Mouse (Mus musculus) c-Kit-positive CD71-positive TER-119-negative erythroid progenitor cells, embryonic 14.5 days (primary cell): ENCODE data around the gene Pcbd1.
A peak's percentile ranks its signal among the peaks of the same experiment; 100 is the strongest.
"Not testable (repeated sequence)": the region's sequence is repeated elsewhere in the genome, so short reads cannot be mapped to it uniquely, and the experiment has no call there.

Experiments used
- DNase-seq: peaks from one replicate; pipeline ENCODE4 v3.0.0-alpha.2; 2013; ENCODE audit warnings: low read depth

Gene Pcbd1

DNA sequence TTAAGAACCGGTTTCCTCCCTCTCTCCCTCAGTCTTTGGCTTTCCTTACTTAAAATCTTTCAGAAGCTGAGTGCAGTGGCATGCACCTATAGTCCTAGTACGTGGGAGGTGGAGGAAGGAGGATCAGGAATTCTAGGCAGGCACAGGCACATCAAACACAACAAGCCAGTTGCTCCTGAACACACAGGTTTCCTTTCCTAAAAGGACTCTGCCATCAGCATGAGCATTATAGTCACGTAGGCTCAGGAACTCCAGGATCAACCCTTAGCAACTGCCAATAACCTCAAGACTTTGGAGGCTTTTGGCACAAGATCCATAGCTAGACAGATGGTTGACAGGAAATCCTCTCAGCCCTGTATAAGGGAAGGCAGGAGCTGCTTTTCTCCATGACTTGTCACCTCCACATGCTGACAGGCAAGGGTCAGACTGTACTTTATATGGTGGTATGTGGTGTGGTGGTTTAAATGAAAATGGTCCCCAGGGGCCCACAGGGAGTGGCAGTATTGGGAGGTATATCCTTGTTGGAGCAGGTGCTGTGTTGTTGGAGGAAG is 14.5 kb downstream of the Pcbd1 start:
- no peak for DNase-seq

DNA sequence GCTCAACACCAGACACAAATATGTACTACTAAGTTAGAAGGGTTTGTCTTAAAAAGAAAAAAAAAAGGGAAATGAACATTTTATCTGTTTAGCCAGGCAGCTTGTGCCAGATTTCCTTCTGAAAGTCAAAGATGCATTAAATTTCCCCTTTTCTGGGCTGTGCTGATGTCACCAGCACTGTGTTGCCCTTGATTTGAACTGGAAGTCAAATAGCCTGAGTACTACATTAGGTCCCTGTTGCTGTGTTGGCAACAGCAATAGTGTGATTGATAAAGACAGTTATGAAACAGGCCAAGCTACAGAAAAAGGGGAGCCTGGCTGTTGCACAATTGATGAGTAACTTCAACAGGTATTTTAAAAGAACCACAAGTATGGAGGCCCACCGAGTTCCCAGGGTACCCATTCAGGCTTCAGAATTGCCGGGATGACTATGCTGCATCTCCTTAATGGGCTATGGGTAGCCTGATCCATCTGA is 25.2 kb downstream of the Pcbd1 start:
- DNase-seq: no peak

GRCm38 (mm10) chr10:61121732-61122131 is 32.6 kb downstream of the Pcbd1 start:
- not testable (repeated sequence) for DNase-seq

GRCm38 (mm10) chr10:61123276-61123913 is 34.3 kb downstream of the Pcbd1 start:
- peak; percentile 54 for DNase-seq

DNA sequence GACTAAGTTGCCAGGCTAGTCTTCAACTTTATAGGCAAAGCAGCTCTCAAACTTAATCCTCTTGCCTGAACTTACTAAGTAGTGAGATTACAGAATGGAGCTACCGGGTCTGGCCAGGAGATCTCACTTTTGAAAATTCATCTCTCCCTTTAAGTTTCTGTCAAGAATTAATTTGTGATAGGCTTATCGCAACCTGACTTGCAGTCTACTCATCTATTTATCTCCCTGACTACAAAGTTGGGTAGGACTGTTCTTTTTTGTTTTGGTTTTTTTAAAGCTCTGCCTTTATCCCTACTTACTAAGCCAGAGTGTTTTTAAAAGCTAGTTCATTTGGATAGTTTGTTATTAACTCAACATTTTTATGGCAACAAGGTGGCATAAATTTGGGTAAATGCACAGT is 35.3 kb downstream of the Pcbd1 start:
- no peak for DNase-seq

DNA sequence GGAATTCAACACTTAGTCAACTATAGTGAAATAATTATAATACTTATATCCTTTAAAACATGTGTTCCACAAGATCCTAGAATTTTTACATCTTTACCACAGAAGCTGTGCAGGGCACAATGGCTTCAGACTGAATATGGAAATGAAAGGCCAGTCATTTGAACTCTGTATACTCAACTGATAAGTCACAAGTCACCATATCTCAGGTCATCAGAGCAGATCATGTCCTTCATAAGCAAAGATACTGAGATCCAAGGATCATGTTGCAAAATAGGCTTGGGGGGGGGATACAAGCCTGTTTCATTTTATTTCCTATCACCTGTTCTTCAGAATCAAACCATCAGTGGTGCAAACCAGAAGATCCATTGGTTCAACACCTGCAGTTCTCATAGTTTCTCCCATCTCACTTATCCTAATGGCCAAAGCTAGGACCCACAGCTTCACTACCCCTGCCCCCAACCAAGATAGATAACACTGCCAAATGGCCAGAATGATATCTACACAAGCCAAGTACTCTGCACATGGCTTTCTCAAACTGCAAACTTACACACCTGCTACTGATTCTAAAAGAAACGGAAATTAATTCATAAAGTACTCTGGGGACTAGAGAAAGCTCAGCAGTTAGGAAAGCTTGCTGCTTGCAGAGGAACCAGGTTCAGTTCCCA is 39.7 kb downstream of the Pcbd1 start:
- no peak for DNase-seq

DNA sequence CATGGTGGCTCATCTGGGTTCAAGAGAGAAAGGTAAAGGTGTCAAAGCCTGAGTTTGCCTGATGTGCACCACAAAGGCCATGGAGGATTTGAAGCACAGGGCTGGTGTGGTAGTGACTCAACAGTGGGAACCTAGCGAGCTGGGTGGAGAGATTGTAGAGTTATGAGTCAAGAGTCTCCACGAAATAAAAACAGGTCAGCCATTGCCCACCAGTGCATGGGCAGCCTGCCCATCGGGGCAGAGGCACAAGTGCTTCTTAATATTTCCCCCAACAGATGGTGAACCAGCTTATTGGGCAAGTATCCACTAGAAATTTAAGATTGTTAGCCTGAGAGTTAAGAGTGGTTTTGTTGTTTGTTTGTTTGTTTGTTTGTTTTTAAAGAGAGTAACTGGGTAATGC is 41.8 kb downstream of the Pcbd1 start:
- DNase-seq: no peak

DNA sequence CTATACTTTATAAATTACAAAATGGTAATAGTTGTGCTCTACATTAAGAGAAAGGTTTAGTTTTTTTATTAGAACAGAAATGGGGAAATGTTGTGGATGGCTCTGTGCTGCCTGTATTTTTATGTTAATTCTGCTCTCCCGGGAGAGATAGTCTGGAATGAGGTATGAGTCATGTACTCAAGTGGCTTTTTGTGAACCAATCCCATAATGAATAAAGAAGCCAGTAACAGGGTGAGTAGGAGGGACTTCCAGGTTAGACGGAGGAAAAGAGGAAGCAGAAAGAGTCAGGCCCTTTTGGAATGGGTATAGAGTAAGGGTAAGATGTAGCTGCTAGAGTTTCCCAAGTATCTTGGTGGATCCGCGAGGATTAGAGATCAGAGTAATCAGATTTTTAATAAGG is 44.9 kb downstream of the Pcbd1 start:
- DNase-seq: no peak

GRCm38 (mm10) chr10:61135226-61135839 is 46.2 kb downstream of the Pcbd1 start:
- DNase-seq: no peak

- DNase-seq: no peak
These were observed 48.4 kb downstream of the Pcbd1 start for GRCm38 (mm10) chr10:61137567-61137966.

DNA sequence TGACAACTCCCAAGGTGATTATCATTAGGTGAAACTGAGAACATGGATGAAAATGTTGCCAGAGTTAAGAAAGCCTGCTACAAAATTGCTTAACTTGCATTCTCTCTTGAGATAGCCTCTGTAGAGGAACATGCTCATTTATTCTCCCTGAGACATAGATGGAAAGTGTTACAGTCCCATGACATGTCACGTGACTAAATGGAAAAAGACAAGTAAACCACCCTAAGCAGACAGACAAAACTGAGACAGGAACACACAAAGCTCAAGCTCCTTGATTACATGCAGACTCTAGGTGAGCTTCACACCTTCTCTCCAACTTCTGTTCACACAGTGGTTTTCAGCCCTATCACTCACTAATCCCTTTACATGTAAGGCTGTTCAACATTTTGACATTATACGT is 54.2 kb downstream of the Pcbd1 start:
- DNase-seq: no peak
